Mouse (Mus musculus) hindbrain, embryonic 13.5 days (tissue): ENCODE data around the gene Olfr809. TPM values are rescaled to one million over a fixed set of nuclear protein-coding genes. Genes with fewer than 3 reads are reported as not detected.

Experiments used
- ATAC-seq: fragments of 200-750 bp; cut with Nextera tagmentation; 2 replicates; pipeline ENCODE4 v1.8.0; 2017; ENCODE audit warnings: moderate TSS enrichment; ENCODE audit not compliant: low FRiP score
- H3K27ac ChIP-seq: fragments of 300-500 bp; sonication (generic); 2 replicates; pipeline ENCODE4 v1.5.1; 2015; ENCODE audit warnings: inconsistent platforms, mild to moderate bottlenecking, moderate library complexity
- H3K27me3 ChIP-seq: fragments of 300-500 bp; sonication (generic); 2 replicates; pipeline ENCODE4 v1.6.1; 2015; ENCODE audit warnings: mild to moderate bottlenecking, inconsistent platforms
- H3K36me3 ChIP-seq: fragments of 300-500 bp; sonication (generic); 2 replicates; pipeline ENCODE4 v1.6.1; 2015; ENCODE audit warnings: mild to moderate bottlenecking, inconsistent platforms
- H3K4me1 ChIP-seq: fragments of 300-500 bp; sonication (generic); replicated peaks from 2 replicates; pipeline ENCODE4 v1.6.1; 2015; ENCODE audit warnings: inconsistent platforms
- H3K4me2 ChIP-seq: fragments of 300-500 bp; sonication (generic); 2 replicates; pipeline ENCODE4 v1.6.1; 2015; ENCODE audit warnings: inconsistent platforms, mild to moderate bottlenecking, moderate library complexity
- H3K4me3 ChIP-seq: fragments of 300-500 bp; sonication (generic); 2 replicates; pipeline ENCODE4 v1.5.1; 2015; ENCODE audit warnings: mild to moderate bottlenecking, inconsistent platforms
- H3K9ac ChIP-seq: fragments of 300-500 bp; sonication (generic); 2 replicates; pipeline ENCODE4 v1.6.1; 2015; ENCODE audit warnings: mild to moderate bottlenecking, inconsistent platforms
- H3K9me3 ChIP-seq: fragments of 300-500 bp; sonication (generic); 2 replicates; pipeline ENCODE4 v1.6.1; 2016; ENCODE audit warnings: inconsistent platforms
- WGBS: fragments of 180-500 bp; shearing (Covaris S2); methylation state at CpG from one replicate; pipeline ENCODE4 v1.1.7; 2015; 5-methylcytosine and 5-hydroxymethylcytosine counted together
- microRNA-seq: library from miRNA; unstranded; fragments of <30 nt; microRNA quantifications from one replicate; pipeline ENCODE4, GENCODE M21; 2016
- polyA plus RNA-seq: library from polyadenylated mRNA; unstranded; fragments of >200 nt; fragmentation: Nextera tagmentation; extraction: Ambion mirVana; gene quantifications from 2 replicates; pipeline ENCODE4 v1.2.1, GENCODE M21; 2015

Olfr809 gene
- not detected in 2 replicates for polyA plus RNA-seq

DNA sequence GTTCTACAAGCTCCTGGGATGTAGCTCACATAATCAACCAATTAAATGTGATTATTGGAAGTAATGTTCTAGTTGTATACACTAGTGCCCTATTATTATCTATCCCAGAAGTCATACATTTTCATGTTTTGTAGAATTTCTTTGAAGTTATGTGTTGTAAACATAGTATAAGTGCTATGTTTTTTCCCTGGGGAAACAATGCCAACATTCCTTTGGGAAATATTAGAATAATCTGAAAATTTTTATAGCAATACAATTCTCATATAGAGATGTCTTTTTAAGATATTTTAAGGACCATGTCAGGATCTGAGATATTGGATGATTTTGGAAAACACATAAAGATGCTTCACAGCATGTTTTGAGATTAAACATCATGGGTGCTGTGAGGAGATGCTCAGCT lies at the start of gene Olfr809:
Olfr809 (plus strand) TSS at position 301 of the 400 bp plus-strand sequence.
- H3K9ac ChIP-seq = no peak within 1 kb of the TSS
- no peak for ATAC-seq
- no peaks in the 10 kb centered on the region for H3K4me1 ChIP-seq
- H3K4me2 ChIP-seq = no peak within 1 kb of the TSS
- H3K4me3 ChIP-seq = no peak within 1 kb of the TSS
- H3K27ac ChIP-seq = no peak within 1 kb of the TSS
- H3K36me3 ChIP-seq = no peaks in the 10 kb centered on the region
- H3K9me3 ChIP-seq = no peaks in the 10 kb centered on the region
- no peaks in the 10 kb centered on the region for H3K27me3 ChIP-seq

DNA sequence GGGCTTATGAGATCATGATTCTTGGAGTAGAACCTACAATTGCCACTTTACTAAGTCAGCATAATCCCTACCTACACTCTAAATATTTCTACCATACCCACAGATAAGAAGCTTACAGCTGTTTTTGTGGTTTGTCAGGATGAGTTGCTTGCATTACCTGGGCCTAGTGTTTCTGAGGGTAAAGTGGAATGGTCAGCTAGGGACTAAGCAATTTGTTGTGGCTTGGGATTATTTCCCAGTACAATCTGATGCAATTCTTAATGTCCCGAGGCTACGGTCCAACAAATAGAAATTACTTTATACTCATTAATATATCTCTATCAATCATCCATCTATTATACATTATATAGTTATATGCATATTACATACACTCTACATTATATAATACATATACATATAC lies 45.2 kb upstream of the Olfr809 start, which contains the start of gene Olfr805:
Olfr805 (minus strand) TSS at position 101 of the 400 bp plus-strand sequence.
- no peak for ATAC-seq
- H3K27ac ChIP-seq = no peak within 1 kb of the TSS
- no peak within 1 kb of the TSS for H3K9ac ChIP-seq
- H3K9me3 ChIP-seq = no peaks in the 10 kb centered on the region
- no peaks in the 10 kb centered on the region for H3K27me3 ChIP-seq
- H3K4me3 ChIP-seq = no peak within 1 kb of the TSS
- 98% methylated on average over 2 of the region's 2 CpGs for WGBS
- no peak within 1 kb of the TSS for H3K4me2 ChIP-seq
- H3K4me1 ChIP-seq = no peaks in the 10 kb centered on the region
- H3K36me3 ChIP-seq = no peaks in the 10 kb centered on the region

DNA sequence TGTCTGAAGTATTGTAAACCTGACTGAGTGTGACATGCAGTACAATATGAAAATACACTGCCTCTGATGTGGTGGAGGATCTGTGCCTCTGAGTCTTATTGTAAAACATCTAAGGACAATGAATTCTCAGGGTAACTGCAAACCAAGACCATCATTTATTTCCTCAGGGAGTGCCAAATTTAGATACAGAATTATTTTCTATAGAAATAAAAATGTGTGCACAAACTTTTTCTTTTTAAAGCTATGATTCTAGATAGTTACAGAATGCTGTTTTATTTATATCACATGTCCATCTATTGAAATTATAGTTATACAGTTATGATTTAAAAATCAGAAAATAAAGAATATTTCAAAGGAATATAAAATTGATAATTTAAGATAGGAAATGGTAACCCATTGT lies 32.6 kb upstream of the Olfr809 start, which contains the start of gene Olfr806:
Olfr806 (minus strand) TSS at position 101 of the 400 bp plus-strand sequence.
- no peaks in the 10 kb centered on the region for H3K36me3 ChIP-seq
- H3K27ac ChIP-seq = no peak within 1 kb of the TSS
- H3K4me2 ChIP-seq = no peak within 1 kb of the TSS
- no peaks in the 10 kb centered on the region for H3K27me3 ChIP-seq
- H3K4me3 ChIP-seq = no peak within 1 kb of the TSS
- no peak for ATAC-seq
- H3K4me1 ChIP-seq = no peaks in the 10 kb centered on the region
- no peaks in the 10 kb centered on the region for H3K9me3 ChIP-seq
- H3K9ac ChIP-seq = no peak within 1 kb of the TSS

DNA sequence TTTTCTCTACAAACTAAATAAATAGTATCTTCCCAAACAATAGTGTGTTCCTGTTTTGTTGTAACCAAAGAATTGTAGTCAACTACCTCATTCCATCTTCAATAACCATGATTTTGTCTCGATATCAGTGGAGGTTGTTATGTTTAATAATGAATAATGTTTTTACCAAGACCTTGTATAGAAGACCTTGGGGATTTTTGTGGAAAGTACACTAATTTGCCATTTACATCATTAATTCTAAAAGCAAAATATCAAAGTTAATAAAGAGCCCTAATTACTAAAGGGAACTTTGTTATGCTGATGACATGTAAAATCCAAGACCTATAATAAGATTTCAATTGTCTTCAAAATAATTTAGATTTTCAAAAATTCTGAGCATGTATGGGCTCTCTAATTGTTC lies 16.7 kb upstream of the Olfr809 start, which contains the start of gene Olfr807:
Olfr807 (minus strand) TSS at position 101 of the 400 bp plus-strand sequence.
- no peak within 1 kb of the TSS for H3K4me2 ChIP-seq
- no peak within 1 kb of the TSS for H3K27ac ChIP-seq
- H3K9me3 ChIP-seq = no peaks in the 10 kb centered on the region
- 90% methylated on average over 1 of the region's 1 CpGs for WGBS
- no peaks in the 10 kb centered on the region for H3K27me3 ChIP-seq
- no peak within 1 kb of the TSS for H3K9ac ChIP-seq
- ATAC-seq = no peak
- H3K36me3 ChIP-seq = no peaks in the 10 kb centered on the region
- H3K4me3 ChIP-seq = no peak within 1 kb of the TSS
- H3K4me1 ChIP-seq = no peaks in the 10 kb centered on the region

DNA sequence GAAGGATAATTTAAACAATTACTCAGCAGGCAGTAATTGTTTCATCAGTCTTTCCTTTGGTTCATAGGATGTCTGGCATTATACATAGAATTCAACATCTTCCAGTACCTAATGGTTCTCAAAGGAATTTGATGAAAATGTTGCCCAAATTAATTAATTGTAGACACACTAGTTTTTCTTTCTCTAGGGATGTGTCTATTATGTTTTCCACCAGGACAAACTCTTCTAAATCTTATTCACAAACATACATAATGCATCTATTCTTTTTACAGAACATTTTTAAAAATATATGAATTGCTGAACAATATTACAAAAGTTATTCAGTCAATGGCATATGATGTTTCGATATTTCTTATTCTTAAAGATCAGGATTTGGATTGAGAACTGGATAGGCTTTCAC lies 9.3 kb upstream of the Olfr809 start, which contains the start of gene Olfr808:
Olfr808 (plus strand) TSS at position 301 of the 400 bp plus-strand sequence.
- Histone ChIP-seq H3K27ac (no peak within 1 kb of the TSS), H3K4me3 (no peak within 1 kb of the TSS), H3K9ac (no peak within 1 kb of the TSS), H3K9me3 (no peaks in the 10 kb centered on the region), H3K27me3 (no peaks in the 10 kb centered on the region), H3K36me3 (no peaks in the 10 kb centered on the region), H3K4me2 (no peak within 1 kb of the TSS), H3K4me1 (no peaks in the 10 kb centered on the region)
- ATAC-seq = no peak
- WGBS = 97% methylated on average over 1 of the region's 1 CpGs

DNA sequence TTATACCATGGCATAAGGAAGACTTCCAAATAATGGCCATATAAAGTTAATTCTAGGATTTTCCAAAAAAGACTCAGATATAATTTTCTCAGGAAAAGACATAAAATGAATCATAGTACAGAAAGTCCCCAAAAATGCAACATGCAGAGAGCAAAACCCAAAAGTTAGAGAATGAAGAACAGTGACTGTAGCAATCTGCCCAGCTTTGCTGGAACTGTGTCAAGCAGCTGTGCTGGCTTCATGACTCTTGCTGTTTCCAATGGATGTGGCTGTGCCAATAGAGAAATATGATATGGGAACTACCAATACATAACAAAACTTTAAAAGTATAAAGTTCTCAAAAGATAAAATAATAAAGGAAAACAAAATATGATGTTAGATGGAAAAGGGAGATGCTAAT lies 3.7 kb downstream of the Olfr809 start:
- H3K27ac ChIP-seq = no peak overlapping the region
- no peaks in the 10 kb centered on the region for H3K27me3 ChIP-seq
- no peak overlapping the region for H3K4me2 ChIP-seq
- ATAC-seq = no peak
- H3K36me3 ChIP-seq = no peaks in the 10 kb centered on the region
- H3K4me3 ChIP-seq = no peak overlapping the region
- no peaks in the 10 kb centered on the region for H3K9me3 ChIP-seq
- no peaks in the 10 kb centered on the region for H3K4me1 ChIP-seq
- H3K9ac ChIP-seq = no peak overlapping the region

DNA sequence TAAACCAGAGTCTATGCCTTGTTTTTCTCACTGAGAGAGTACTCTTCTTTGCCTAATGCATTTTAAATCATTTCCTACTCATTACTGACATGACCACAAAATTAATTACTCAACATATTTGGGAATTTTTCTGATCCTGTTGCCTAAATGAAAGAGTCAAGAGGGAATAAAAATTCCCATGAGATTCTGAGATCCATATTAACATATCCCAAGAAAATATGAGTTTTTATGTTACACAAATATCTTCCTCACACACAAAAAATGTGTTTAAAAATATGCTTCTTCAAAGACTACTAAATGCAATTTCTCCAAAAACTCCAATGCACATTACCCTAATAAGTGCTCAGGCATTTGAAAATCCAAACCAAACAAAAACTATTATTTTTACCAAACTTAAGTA lies 20.4 kb downstream of the Olfr809 start, which contains the start of gene Olfr810:
Olfr810 (minus strand) TSS at position 101 of the 400 bp plus-strand sequence.
- no peak for ATAC-seq
- Histone ChIP-seq H3K9me3 (no peaks in the 10 kb centered on the region), H3K36me3 (no peaks in the 10 kb centered on the region), H3K4me1 (no peaks in the 10 kb centered on the region), H3K4me2 (no peak within 1 kb of the TSS), H3K4me3 (no peak within 1 kb of the TSS), H3K27ac (no peak within 1 kb of the TSS), H3K9ac (no peak within 1 kb of the TSS), H3K27me3 (no peaks in the 10 kb centered on the region)

DNA sequence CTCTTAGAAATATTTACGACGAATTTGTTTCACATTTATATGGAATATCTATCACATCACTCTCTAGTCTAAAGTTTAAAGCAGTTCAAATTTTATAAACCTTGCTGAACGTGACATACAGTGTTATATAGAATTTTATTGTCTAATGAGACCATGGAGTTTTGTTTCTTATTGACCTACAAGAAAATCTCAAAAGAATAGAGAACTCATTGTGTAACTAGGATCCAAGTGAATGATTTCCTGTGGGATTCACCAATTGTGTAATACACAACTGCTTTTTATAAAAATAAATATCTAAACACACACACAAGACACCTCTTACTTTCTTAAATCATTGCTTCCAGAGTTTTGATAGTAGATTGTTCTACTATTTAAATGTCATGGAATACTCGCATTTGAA lies 29.9 kb downstream of the Olfr809 start, which contains the start of gene Olfr811:
Olfr811 (minus strand) TSS at position 101 of the 400 bp plus-strand sequence.
- no peak within 1 kb of the TSS for H3K27ac ChIP-seq
- no peak within 1 kb of the TSS for H3K4me3 ChIP-seq
- no peak within 1 kb of the TSS for H3K9ac ChIP-seq
- 87% methylated on average over 4 of the region's 4 CpGs for WGBS
- H3K27me3 ChIP-seq = no peaks in the 10 kb centered on the region
- no peaks in the 10 kb centered on the region for H3K9me3 ChIP-seq
- H3K4me2 ChIP-seq = no peak within 1 kb of the TSS
- no peak for ATAC-seq
- no peaks in the 10 kb centered on the region for H3K36me3 ChIP-seq
- H3K4me1 ChIP-seq = no peaks in the 10 kb centered on the region

Small RNA genes within 50 kb of the gene (microRNA-seq; reads per million reads assigned to microRNA genes)
- gene Gm24485 = not detected

Other genes with a start within 250 kb of the Olfr809 start
- not detected in 2 replicates for gene Olfr792, start 235.5 kb upstream of the Olfr809 start, polyA plus RNA-seq
- gene Olfr794, start 207.0 kb upstream of the Olfr809 start, polyA plus RNA-seq = not detected in 2 replicates
- gene Olfr796, start 162.1 kb upstream of the Olfr809 start, polyA plus RNA-seq = not detected in 2 replicates
- not detected in 2 replicates for gene Olfr798, start 146.7 kb upstream of the Olfr809 start, polyA plus RNA-seq
- gene Olfr799, start 137.2 kb upstream of the Olfr809 start, polyA plus RNA-seq = not detected in 2 replicates
- not detected in 2 replicates for gene Olfr800, start 116.9 kb upstream of the Olfr809 start, polyA plus RNA-seq
- gene Olfr801, start 100.8 kb upstream of the Olfr809 start, polyA plus RNA-seq = not detected in 2 replicates
- gene Olfr802, start 86.5 kb upstream of the Olfr809 start, polyA plus RNA-seq = 0.03 TPM in 1 of 2 replicates, not detected in the other
- gene Olfr803, start 80.4 kb upstream of the Olfr809 start, polyA plus RNA-seq = not detected in 2 replicates
- gene Olfr804, start 71.4 kb upstream of the Olfr809 start, polyA plus RNA-seq = not detected in 2 replicates
- not detected in 2 replicates for gene Olfr805, start 45.3 kb upstream of the Olfr809 start, polyA plus RNA-seq
- not detected in 2 replicates for gene Olfr806, start 32.7 kb upstream of the Olfr809 start, polyA plus RNA-seq
- gene Olfr807, start 16.8 kb upstream of the Olfr809 start, polyA plus RNA-seq = not detected in 2 replicates
- gene Olfr808, start 9.2 kb upstream of the Olfr809 start, polyA plus RNA-seq = not detected in 2 replicates
- not detected in 2 replicates for gene Olfr810, start 20.3 kb downstream of the Olfr809 start, polyA plus RNA-seq
- gene Olfr811, start 29.8 kb downstream of the Olfr809 start, polyA plus RNA-seq = not detected in 2 replicates
- gene Olfr812, start 71.5 kb downstream of the Olfr809 start, polyA plus RNA-seq = not detected in 2 replicates
- not detected in 2 replicates for gene Olfr813, start 80.7 kb downstream of the Olfr809 start, polyA plus RNA-seq
- not detected in 2 replicates for gene Olfr814, start 105.2 kb downstream of the Olfr809 start, polyA plus RNA-seq
- not detected in 2 replicates for gene Olfr815, start 131.2 kb downstream of the Olfr809 start, polyA plus RNA-seq
- gene Olfr816, start 141.0 kb downstream of the Olfr809 start, polyA plus RNA-seq = not detected in 2 replicates
- not detected in 2 replicates for gene Olfr818, start 174.5 kb downstream of the Olfr809 start, polyA plus RNA-seq
- not detected in 2 replicates for gene Olfr819, start 192.6 kb downstream of the Olfr809 start, polyA plus RNA-seq
- not detected in 2 replicates for gene Olfr247, start 201.5 kb downstream of the Olfr809 start, polyA plus RNA-seq
- gene Gm10310, start 210.4 kb downstream of the Olfr809 start, polyA plus RNA-seq = not detected in 2 replicates
- gene Olfr820, start 238.0 kb downstream of the Olfr809 start, polyA plus RNA-seq = not detected in 2 replicates